Mouse (Mus musculus): ENCODE measurements around the gene Abhd12. TPM values are rescaled to one million over a fixed set of nuclear protein-coding genes. Genes with fewer than 3 reads are reported as not detected.

Gene Abhd12
- polyA plus RNA-seq, 1 experiment from 2014 or later, result 77.8 TPM

- Histone ChIP-seq H3K27ac (no peak overlapping the region), H3K9me3 (no peaks in the 10 kb centered on the region), H3K4me3 (no peak overlapping the region), H3K36me3 (no peaks in the 10 kb centered on the region; the same call in 1 of the 2 replicates), H3K27me3 (replicated peaks) (no peaks in the 10 kb centered on the region), H3K4me2 (replicated peaks) (no peak overlapping the region), H3K4me1 (no peaks in the 10 kb centered on the region), H3K9ac (no peak overlapping the region)
- no peak for ATAC-seq (ENCODE audit: low FRiP score, low read depth)
- 96% methylated on average over 1 of the region's 1 CpGs for whole genome bisulfite sequencing
Observed at GRCm38 (mm10) chr2:150874508-150874907, 30.0 kb downstream of the Abhd12 start.

- no peak for ATAC-seq (ENCODE audit: low FRiP score, low read depth)
- Histone ChIP-seq H3K4me1 (no peaks in the 10 kb centered on the region), H3K4me2 (replicated peaks) (no peak overlapping the region), H3K9ac (no peak overlapping the region), H3K4me3 (no peak overlapping the region), H3K36me3 (no peaks in the 10 kb centered on the region), H3K27me3 (replicated peaks) (no peaks in the 10 kb centered on the region), H3K9me3 (no peaks in the 10 kb centered on the region), H3K27ac (no peak overlapping the region)
- WGBS, result 90% methylated on average over 1 of the region's 1 CpGs
Observed at GRCm38 (mm10) chr2:150869446-150869845, 35.1 kb downstream of the Abhd12 start.

- no peak for ATAC-seq (ENCODE audit: low FRiP score, low read depth)
- Histone ChIP-seq H3K27ac (no peak overlapping the region), H3K4me3 (no peak overlapping the region), H3K4me2 (replicated peaks) (no peak overlapping the region), H3K4me1 (no peaks in the 10 kb centered on the region), H3K9ac (no peak overlapping the region), H3K36me3 (no peaks in the 10 kb centered on the region), H3K27me3 (replicated peaks) (no peaks in the 10 kb centered on the region), H3K9me3 (no peaks in the 10 kb centered on the region)
- 96% methylated on average over 2 of the region's 2 CpGs for WGBS
Observed at GRCm38 (mm10) chr2:150867021-150867420, 37.5 kb downstream of the Abhd12 start.

- Histone ChIP-seq H3K4me2 (replicated peaks) (no peak overlapping the region), H3K9ac (no peak overlapping the region), H3K27ac (no peak overlapping the region), H3K27me3 (replicated peaks) (no peaks in the 10 kb centered on the region), H3K9me3 (no peaks in the 10 kb centered on the region), H3K4me1 (no peaks in the 10 kb centered on the region), H3K36me3 (no peaks in the 10 kb centered on the region), H3K4me3 (no peak overlapping the region)
- 90% methylated on average over 2 of the region's 2 CpGs for WGBS
- ATAC-seq (ENCODE audit: low FRiP score, low read depth), result no peak
Observed at GRCm38 (mm10) chr2:150861128-150861527, 43.4 kb downstream of the Abhd12 start.

GRCm38 (mm10) chr2:150859709-150860470 is 44.7 kb downstream of the Abhd12 start:
- H3K9me3 ChIP-seq, result no peaks in the 10 kb centered on the region
- H3K36me3 ChIP-seq, result no peaks in the 10 kb centered on the region
- H3K27me3 ChIP-seq (replicated peaks), result no peaks in the 10 kb centered on the region
- ATAC-seq (ENCODE audit: low FRiP score, low read depth), result no peak
- no peak overlapping the region for H3K9ac ChIP-seq
- no peak overlapping the region for H3K27ac ChIP-seq
- 83% methylated on average over 11 of the region's 11 CpGs for WGBS
- H3K4me2 ChIP-seq (replicated peaks), result no peak overlapping the region
- H3K4me3 ChIP-seq, result no peak overlapping the region
- no peaks in the 10 kb centered on the region for H3K4me1 ChIP-seq

- Histone ChIP-seq H3K9ac (no peak overlapping the region), H3K9me3 (no peaks in the 10 kb centered on the region), H3K27me3 (replicated peaks) (no peaks in the 10 kb centered on the region), H3K4me3 (no peak overlapping the region), H3K4me1 (no peaks in the 10 kb centered on the region), H3K27ac (no peak overlapping the region), H3K4me2 (replicated peaks) (no peak overlapping the region), H3K36me3 (no peaks in the 10 kb centered on the region)
- ATAC-seq (ENCODE audit: low FRiP score, low read depth), result no peak
- WGBS, result 90% methylated on average over 9 of the region's 9 CpGs
Observed at GRCm38 (mm10) chr2:150858724-150859487, 45.6 kb downstream of the Abhd12 start.

GRCm38 (mm10) chr2:150855186-150855585 is 49.4 kb downstream of the Abhd12 start:
- H3K4me1 ChIP-seq, result no peaks in the 10 kb centered on the region
- H3K27me3 ChIP-seq (replicated peaks), result no peaks in the 10 kb centered on the region
- H3K9me3 ChIP-seq, result no peaks in the 10 kb centered on the region
- ATAC-seq (ENCODE audit: low FRiP score, low read depth), result no peak
- no peaks in the 10 kb centered on the region for H3K36me3 ChIP-seq
- H3K9ac ChIP-seq, result no peak overlapping the region; the same call in 1 of the 2 replicates
- H3K4me3 ChIP-seq, result no peak overlapping the region
- H3K4me2 ChIP-seq (replicated peaks), result no peak overlapping the region
- no peak overlapping the region for H3K27ac ChIP-seq

- no peaks in the 10 kb centered on the region for H3K36me3 ChIP-seq
- H3K27me3 ChIP-seq (replicated peaks), result no peaks in the 10 kb centered on the region
- ATAC-seq (ENCODE audit: low FRiP score, low read depth), result no peak
- no peak overlapping the region for H3K4me2 ChIP-seq (replicated peaks)
- H3K4me1 ChIP-seq, result no peaks in the 10 kb centered on the region; the same call in 1 of the 2 replicates
- no peak overlapping the region for H3K9ac ChIP-seq
- H3K4me3 ChIP-seq, result no peak overlapping the region
- no peak overlapping the region for H3K27ac ChIP-seq
- 86% methylated on average over 9 of the region's 9 CpGs for WGBS
- no peaks in the 10 kb centered on the region for H3K9me3 ChIP-seq
Observed at GRCm38 (mm10) chr2:150851251-150851650, 53.3 kb downstream of the Abhd12 start.

GRCm38 (mm10) chr2:150847436-150847995 is 57.0 kb downstream of the Abhd12 start:
- H3K9ac ChIP-seq, result no peak overlapping the region
- no peak for ATAC-seq (ENCODE audit: low FRiP score, low read depth)
- H3K4me1 ChIP-seq, result no peaks in the 10 kb centered on the region; the same call in 1 of the 2 replicates
- no peak overlapping the region for H3K4me3 ChIP-seq
- H3K36me3 ChIP-seq, result no peaks in the 10 kb centered on the region
- H3K27ac ChIP-seq, result no peak overlapping the region
- H3K9me3 ChIP-seq, result no peaks in the 10 kb centered on the region
- H3K27me3 ChIP-seq (replicated peaks), result no peaks in the 10 kb centered on the region
- no peak overlapping the region for H3K4me2 ChIP-seq (replicated peaks)
- 66% methylated on average over 8 of the region's 8 CpGs for WGBS

- WGBS, result 84% methylated on average over 1 of the region's 1 CpGs
- Histone ChIP-seq H3K36me3 (no peaks in the 10 kb centered on the region), H3K27ac (no peak overlapping the region), H3K4me1 (no peaks in the 10 kb centered on the region; the same call in 1 of the 2 replicates), H3K27me3 (replicated peaks) (no peaks in the 10 kb centered on the region), H3K4me3 (no peak overlapping the region), H3K4me2 (replicated peaks) (no peak overlapping the region), H3K9me3 (no peaks in the 10 kb centered on the region), H3K9ac (no peak overlapping the region)
- ATAC-seq (ENCODE audit: low FRiP score, low read depth), result no peak
Observed at GRCm38 (mm10) chr2:150844798-150845197, 59.7 kb downstream of the Abhd12 start.

- Histone ChIP-seq H3K9ac (no peak overlapping the region), H3K4me1 (no peaks in the 10 kb centered on the region), H3K36me3 (peaks cover 8% of the 10 kb centered on the region), H3K27me3 (replicated peaks) (no peaks in the 10 kb centered on the region), H3K4me3 (no peak overlapping the region), H3K27ac (no peak overlapping the region), H3K4me2 (replicated peaks) (no peak overlapping the region), H3K9me3 (no peaks in the 10 kb centered on the region)
- no peak for ATAC-seq (ENCODE audit: low FRiP score, low read depth)
- WGBS, result 82% methylated on average over 7 of the region's 7 CpGs
Observed at GRCm38 (mm10) chr2:150842049-150842461, 62.5 kb downstream of the Abhd12 start.

- Histone ChIP-seq H3K4me2 (replicated peaks) (no peak overlapping the region), H3K9me3 (no peaks in the 10 kb centered on the region), H3K27ac (no peak overlapping the region), H3K4me3 (no peak overlapping the region), H3K27me3 (replicated peaks) (no peaks in the 10 kb centered on the region), H3K36me3 (peaks cover 13% of the 10 kb centered on the region), H3K4me1 (no peaks in the 10 kb centered on the region), H3K9ac (no peak overlapping the region)
- no peak for ATAC-seq (ENCODE audit: low FRiP score, low read depth)
- 54% methylated on average over 11 of the region's 11 CpGs for WGBS
Observed at GRCm38 (mm10) chr2:150841109-150841508, 63.4 kb downstream of the Abhd12 start.
